ENCODE assay signal across 20 mouse cellular contexts in the genomic region with DNA sequence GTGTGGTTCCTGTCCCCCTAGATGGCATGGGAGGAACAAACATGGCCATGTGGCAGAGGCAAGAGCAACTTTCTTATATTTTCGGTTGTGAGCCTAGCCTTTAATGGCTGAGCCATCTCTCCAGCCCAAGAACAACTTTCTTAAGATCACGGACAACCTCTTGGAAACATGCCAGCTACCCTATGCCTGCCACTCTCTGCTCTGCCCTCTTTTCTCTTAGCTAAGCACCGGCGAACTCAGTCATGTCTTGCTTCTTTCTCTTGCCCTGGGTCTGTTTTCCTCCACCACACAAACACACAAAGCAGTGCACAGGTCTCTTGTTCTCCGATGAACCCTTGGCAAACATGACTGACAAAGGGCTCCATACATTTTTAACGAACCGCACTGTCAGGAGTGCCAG. TPM values are rescaled to one million over a fixed set of nuclear protein-coding genes. Genes with fewer than 3 reads are reported as not detected.
DNase-seq lines count a peak whose midpoint lies in the region; ATAC-seq and TF ChIP-seq lines count a peak whose summit lies in the region.
"Had no signal": no experiment of that assay in that cellular context is flagged by ENCODE, and none has a peak within 500 bp of the region (broad histone marks: within the 10 kb centered on the region; RNA-seq: fewer than 3 reads in every experiment).

No protein-coding gene starts in this region.

- TF ChIP-seq POLR2A in bone marrow macrophage, adult 2 months (IDR thresholded peaks at IDR 0.05; ENCODE audit: borderline replicate concordance, low read depth, low read length), result no peak

- ATAC-seq in kidney, postnatal 0 days (replicated peaks; ENCODE audit: low FRiP score, low read depth), result no peak
- ATAC-seq: activated CD4-positive, CD25-positive, alpha-beta regulatory T cell, adult 4 months; forebrain, postnatal 0 days; intestine, embryonic 15.5 days; Patski had no signal

- 0 out of 2 replicates have a peak, but pooled peaks cover 3% of the 10 kb centered on the region for H3K36me3 ChIP-seq in kidney, postnatal 0 days (ENCODE audit: insufficient read depth, low read length)
- peaks cover 14% of the 10 kb centered on the region for H3K36me3 ChIP-seq in hindbrain, embryonic 10.5 days

- H3K4me3 ChIP-seq in kidney, postnatal 0 days (replicated peaks; ENCODE audit: low read depth, low read length), result no peak overlapping the region
- H3K4me3 ChIP-seq in bone marrow macrophage, adult 2 months (ENCODE audit: insufficient read depth, low read length), result no peak overlapping the region
- H3K4me3 ChIP-seq in hindbrain, embryonic 10.5 days, result no peak overlapping the region
- H3K4me3 ChIP-seq: embryonic facial prominence, embryonic 12.5 days; forebrain, embryonic 12.5 days; heart, adult 2 months; heart, embryonic 15.5 days; intestine, embryonic 15.5 days had no signal

- no peak overlapping the region for H3K27ac ChIP-seq in kidney, postnatal 0 days
- H3K27ac ChIP-seq in bone marrow macrophage, adult 2 months (ENCODE audit: insufficient read depth, low read depth, low read length), result no peak overlapping the region
- H3K27ac ChIP-seq in hindbrain, embryonic 10.5 days, result no peak overlapping the region
- H3K27ac ChIP-seq: embryonic facial prominence, embryonic 12.5 days; forebrain, embryonic 12.5 days; heart, adult 2 months; heart, embryonic 15.5 days; hindbrain, embryonic 14.5 days; intestine, embryonic 15.5 days had no signal

- H3K4me2 ChIP-seq in kidney, postnatal 0 days (ENCODE audit: low read length), result no peak overlapping the region
- H3K4me2 ChIP-seq: embryonic facial prominence, embryonic 12.5 days; forebrain, embryonic 12.5 days; heart, embryonic 11.5 days; heart, embryonic 15.5 days; hindbrain, embryonic 14.5 days; intestine, embryonic 15.5 days had no signal

- 72% methylated on average over 7 of the region's 7 CpGs for WGBS in kidney, postnatal 0 days
- WGBS in hindbrain, embryonic 10.5 days, result 92% methylated on average over 7 of the region's 7 CpGs

- peaks cover 11% of the 10 kb centered on the region; the same call in 1 of the 2 replicates for H3K4me1 ChIP-seq in kidney, postnatal 0 days (replicated peaks; ENCODE audit: insufficient read depth, low read length)
- peaks cover 5% of the 10 kb centered on the region; the same call in 1 of the 2 replicates for H3K4me1 ChIP-seq in bone marrow macrophage, adult 2 months (ENCODE audit: control insufficient read depth, insufficient read depth, low read length)
- H3K4me1 ChIP-seq in hindbrain, embryonic 10.5 days (replicated peaks), result peaks cover 36% of the 10 kb centered on the region

- peak; percentile 8 for DNase-seq in kidney, postnatal 0 days (ENCODE audit: low spot score)
- DNase-seq in kidney, postnatal 14 days, result no peak
- peak; percentile 37 for DNase-seq in MEL-GATA-1-ER (ENCODE audit: extremely low read depth, low read depth)
- no peak for DNase-seq in retina, embryonic 14.5 days (ENCODE audit: low spot score)
- DNase-seq in hindbrain, embryonic 10.5 days (ENCODE audit: low spot score), result no peak
- DNase-seq: adrenal gland, postnatal 14 days; cerebellum, postnatal 10 days; forebrain, postnatal 0 days; gastrocnemius, postnatal 14 days; heart, adult 2 months; heart, postnatal 14 days had no signal

- no peak overlapping the region for H3K9ac ChIP-seq in kidney, postnatal 0 days (ENCODE audit: low read depth, low read length)
- H3K9ac ChIP-seq: embryonic facial prominence, embryonic 12.5 days; forebrain, embryonic 12.5 days; forebrain, postnatal 0 days; heart, embryonic 15.5 days; hindbrain, embryonic 14.5 days; intestine, embryonic 15.5 days had no signal

- H3K9me3 ChIP-seq in kidney, postnatal 0 days (replicated peaks; ENCODE audit: low read length), result no peaks in the 10 kb centered on the region
- no peaks in the 10 kb centered on the region for H3K9me3 ChIP-seq in hindbrain, embryonic 10.5 days
- H3K9me3 ChIP-seq: embryonic facial prominence, embryonic 12.5 days; forebrain, embryonic 12.5 days; heart, embryonic 15.5 days; intestine, embryonic 15.5 days had no signal

- no peaks in the 10 kb centered on the region for H3K27me3 ChIP-seq in kidney, postnatal 0 days (ENCODE audit: insufficient read depth, low read length)
- peaks cover 13% of the 10 kb centered on the region for H3K27me3 ChIP-seq in hindbrain, embryonic 10.5 days (ENCODE audit: insufficient read depth, poor library complexity, severe bottlenecking)
- H3K27me3 ChIP-seq: embryonic facial prominence, embryonic 12.5 days; intestine, embryonic 15.5 days; Patski had no signal

- TF ChIP-seq CTCF in kidney, postnatal 0 days (IDR thresholded peaks at IDR 0.05; ENCODE audit: low read depth), result no peak
- 0 out of 2 replicates have a peak, but pooled peaks have one; percentile 10 for TF ChIP-seq CTCF in bone marrow macrophage, adult 2 months (IDR thresholded peaks at IDR 0.05; ENCODE audit: low read depth, low read length)

RNA-seq across cellular contexts. Expression of gene Triobp, which starts 1.3 kb away (rescaled TPM):
- polyA plus RNA-seq in kidney, postnatal 0 days (2015; fragmentation: Nextera tagmentation; extraction: Ambion mirVana), result 30.5 and 33.0 TPM in 2 replicates
- polyA plus RNA-seq in bone marrow macrophage, adult 2 months (2012; ENCODE audit: insufficient read depth, insufficient read length, missing spikeins), result 28.7 and 33.2 TPM in 2 replicates
- 45.8 and 48.0 TPM in 2 replicates for polyA plus RNA-seq in hindbrain, embryonic 10.5 days (2016; fragmentation: Nextera tagmentation; extraction: Ambion mirVana)

RNA-seq across cellular contexts. Expression of gene Nol12, which starts 11.5 kb away (rescaled TPM):
- 43.8 and 46.8 TPM in 2 replicates for polyA plus RNA-seq in kidney, postnatal 0 days (2015; fragmentation: Nextera tagmentation; extraction: Ambion mirVana)
- 25.7 and 28.1 TPM in 2 replicates for polyA plus RNA-seq in bone marrow macrophage, adult 2 months (2012; ENCODE audit: insufficient read depth, insufficient read length, missing spikeins)
- 64.1 and 68.0 TPM in 2 replicates for polyA plus RNA-seq in hindbrain, embryonic 10.5 days (2016; fragmentation: Nextera tagmentation; extraction: Ambion mirVana)

RNA-seq across cellular contexts. Expression of gene Lgals1, which starts 19.7 kb away (rescaled TPM):
- 576 and 592 TPM in 2 replicates for polyA plus RNA-seq in kidney, postnatal 0 days (2015; fragmentation: Nextera tagmentation; extraction: Ambion mirVana)
- 1,085 and 1,245 TPM in 2 replicates for polyA plus RNA-seq in bone marrow macrophage, adult 2 months (2012; ENCODE audit: insufficient read depth, insufficient read length, missing spikeins)
- 305 and 403 TPM in 2 replicates for polyA plus RNA-seq in hindbrain, embryonic 10.5 days (2016; fragmentation: Nextera tagmentation; extraction: Ambion mirVana)

RNA-seq across cellular contexts. Expression of gene Pdxp, which starts 32.5 kb away (rescaled TPM):
- 7.1 and 7.8 TPM in 2 replicates for polyA plus RNA-seq in kidney, postnatal 0 days (2015; fragmentation: Nextera tagmentation; extraction: Ambion mirVana)
- 1.7 and 2.3 TPM in 2 replicates for polyA plus RNA-seq in bone marrow macrophage, adult 2 months (2012; ENCODE audit: insufficient read depth, insufficient read length, missing spikeins)
- 29.5 and 33.9 TPM in 2 replicates for polyA plus RNA-seq in hindbrain, embryonic 10.5 days (2016; fragmentation: Nextera tagmentation; extraction: Ambion mirVana)

RNA-seq across cellular contexts. Expression of gene Sh3bp1, which starts 46.7 kb away (rescaled TPM):
- 19.6 and 24.6 TPM in 2 replicates for polyA plus RNA-seq in kidney, postnatal 0 days (2015; fragmentation: Nextera tagmentation; extraction: Ambion mirVana)
- polyA plus RNA-seq in bone marrow macrophage, adult 2 months (2012; ENCODE audit: insufficient read depth, insufficient read length, missing spikeins), result 158 and 180 TPM in 2 replicates
- 23.8 and 24.7 TPM in 2 replicates for polyA plus RNA-seq in hindbrain, embryonic 10.5 days (2016; fragmentation: Nextera tagmentation; extraction: Ambion mirVana)

Comparison
In these comparisons a context has a peak if more than half of its experiments do, and no peak if none do; other contexts are left out.
1. DNase-seq: peak in kidney, postnatal 0 days (single experiment) and MEL-GATA-1-ER (single experiment); none in kidney, postnatal 14 days (single experiment), retina, embryonic 14.5 days (single experiment) and hindbrain, embryonic 10.5 days (single experiment).